ENCODE assay signal across 36 mouse cellular contexts in the genomic region with DNA sequence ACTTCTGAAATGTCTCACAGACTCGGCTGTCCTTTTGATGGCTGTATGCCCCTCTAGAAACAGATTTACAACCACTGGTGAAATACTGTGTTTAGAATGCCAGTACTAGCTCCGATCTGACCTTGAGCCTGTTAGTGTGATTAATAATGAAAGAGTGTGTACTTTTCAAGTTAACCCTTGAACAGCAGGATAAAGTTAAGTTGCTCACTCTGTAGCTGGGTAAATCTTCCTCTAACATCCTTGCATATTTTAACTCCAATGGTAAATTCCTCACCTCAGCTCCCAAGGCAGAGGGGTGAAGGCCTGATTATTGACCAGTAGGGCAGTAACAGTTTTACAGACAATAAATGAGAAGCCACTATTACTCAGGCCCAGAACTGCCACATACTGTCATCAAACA. TPM values are rescaled to one million over a fixed set of nuclear protein-coding genes. Genes with fewer than 3 reads are reported as not detected.
DNase-seq lines count a peak whose midpoint lies in the region; ATAC-seq and TF ChIP-seq lines count a peak whose summit lies in the region.
"Had no signal": no experiment of that assay in that cellular context is flagged by ENCODE, and none has a peak within 500 bp of the region (broad histone marks: within the 10 kb centered on the region; RNA-seq: fewer than 3 reads in every experiment).

No protein-coding gene starts in this region.

- ATAC-seq in intestine, embryonic 16.5 days, result no peak
- no peak for ATAC-seq in liver, postnatal 0 days
- ATAC-seq in forebrain, embryonic 11.5 days (replicated peaks; ENCODE audit: low FRiP score), result no peak
- ATAC-seq: forebrain, postnatal 0 days; midbrain, embryonic 15.5 days; Patski had no signal

- no peaks in the 10 kb centered on the region; the same call in 1 of the 2 replicates for H3K36me3 ChIP-seq in kidney, adult 2 months (ENCODE audit: control insufficient read depth, insufficient read depth, low read length)
- H3K36me3 ChIP-seq in intestine, embryonic 16.5 days (ENCODE audit: control insufficient read depth, insufficient read depth, low read length), result no peaks in the 10 kb centered on the region
- H3K36me3 ChIP-seq in liver, postnatal 0 days (replicated peaks; ENCODE audit: insufficient read depth, low read length), result 0 out of 2 replicates have a peak, but pooled peaks cover 5% of the 10 kb centered on the region
- H3K36me3 ChIP-seq in forebrain, embryonic 11.5 days (ENCODE audit: control insufficient read depth, insufficient read depth, low read length), result no peaks in the 10 kb centered on the region
- H3K36me3 ChIP-seq: forebrain, embryonic 12.5 days; hindbrain, embryonic 13.5 days; limb, embryonic 13.5 days; midbrain, embryonic 10.5 days; midbrain, embryonic 15.5 days had no signal

- peaks cover 65% of the 10 kb centered on the region for H3K4me1 ChIP-seq in kidney, adult 2 months (ENCODE audit: control insufficient read depth, insufficient read depth, low read length)
- peaks cover 48% of the 10 kb centered on the region for H3K4me1 ChIP-seq in intestine, embryonic 16.5 days (ENCODE audit: control insufficient read depth, insufficient read depth, low read length)
- H3K4me1 ChIP-seq in liver, postnatal 0 days (ENCODE audit: insufficient read depth), result peaks cover 29% of the 10 kb centered on the region
- 0 out of 2 replicates have a peak, but pooled peaks cover 2% of the 10 kb centered on the region for H3K4me1 ChIP-seq in forebrain, embryonic 11.5 days (replicated peaks; ENCODE audit: control insufficient read depth, insufficient read depth, low read length)

- peak; percentile 27 for DNase-seq in adrenal gland, postnatal 14 days
- no peak for DNase-seq in adrenal gland, adult 18-20 months (ENCODE audit: low spot score in 2 of 2)
- DNase-seq in kidney, adult 2 months, result peak; percentile 82
- DNase-seq in kidney, postnatal 4 days, result no peak
- no peak for DNase-seq in liver, postnatal 0 days
- no peak for DNase-seq in forebrain, embryonic 11.5 days (ENCODE audit: low spot score)
- DNase-seq: cerebellum, adult 2 months; cerebellum, postnatal 14 days; forebrain, postnatal 0 days; gastrocnemius, postnatal 25 days; heart, adult 18-20 months; heart, postnatal 4 days; kidney, postnatal 25 days; lung, postnatal 14 days; right cerebral cortex, adult 18-20 months; right cerebral cortex, postnatal 4 days; thymus, adult 18-20 months; thymus, postnatal 25 days had no signal

- TF ChIP-seq EP300 in liver, postnatal 0 days (IDR thresholded peaks at IDR 0.05; ENCODE audit: low read depth), result no peak

- TF ChIP-seq CTCF in kidney, adult 2 months (conservative IDR thresholded peaks at IDR 0.05; ENCODE audit: insufficient read depth, insufficient read length, low read depth, low read length), result no peak
- no peak for TF ChIP-seq CTCF in liver, postnatal 0 days (IDR thresholded peaks at IDR 0.05; ENCODE audit: low read depth)

- WGBS in kidney, adult 2 months, result 14% methylated on average over 2 of the region's 2 CpGs
- WGBS in intestine, embryonic 16.5 days, result 8% methylated on average over 2 of the region's 2 CpGs
- 43% methylated on average over 2 of the region's 2 CpGs for WGBS in liver, postnatal 0 days (ENCODE audit: insufficient replicate concordance)
- 64% methylated on average over 2 of the region's 2 CpGs for WGBS in forebrain, embryonic 11.5 days

- no peak overlapping the region for H3K4me3 ChIP-seq in kidney, adult 2 months (ENCODE audit: insufficient read depth, low read depth, low read length)
- H3K4me3 ChIP-seq in intestine, embryonic 16.5 days (ENCODE audit: low read length), result no peak overlapping the region
- no peak overlapping the region for H3K4me3 ChIP-seq in liver, postnatal 0 days (ENCODE audit: low read depth, low read length)
- no peak overlapping the region for H3K4me3 ChIP-seq in forebrain, embryonic 11.5 days (ENCODE audit: low read depth, low read length)
- H3K4me3 ChIP-seq: erythroblast, embryonic 14.5 days; forebrain, embryonic 12.5 days; hindbrain, embryonic 13.5 days; layer of hippocampus, adult 2 months; left cerebral cortex, adult 2 months; limb, embryonic 13.5 days; midbrain, embryonic 10.5 days; midbrain, embryonic 15.5 days had no signal

- TF ChIP-seq POLR2A in kidney, adult 2 months (IDR thresholded peaks at IDR 0.05; ENCODE audit: low read depth, low read length), result no peak

- H3K4me2 ChIP-seq in intestine, embryonic 16.5 days (ENCODE audit: low read depth, low read length), result no peak overlapping the region
- H3K4me2 ChIP-seq in liver, postnatal 0 days (ENCODE audit: low read depth, low read length), result peak overlapping the region; percentile 15; the same call in 1 of the 2 replicates
- no peak overlapping the region for H3K4me2 ChIP-seq in forebrain, embryonic 11.5 days (ENCODE audit: low read depth, low read length, severe bottlenecking)
- H3K4me2 ChIP-seq: forebrain, embryonic 12.5 days; heart, embryonic 11.5 days; hindbrain, embryonic 13.5 days; limb, embryonic 13.5 days; lung, embryonic 14.5 days; midbrain, embryonic 15.5 days had no signal

- no peaks in the 10 kb centered on the region for H3K9me3 ChIP-seq in intestine, embryonic 16.5 days (ENCODE audit: control insufficient read depth, low read length)
- H3K9me3 ChIP-seq in liver, postnatal 0 days (ENCODE audit: low read length), result no peaks in the 10 kb centered on the region
- no peaks in the 10 kb centered on the region for H3K9me3 ChIP-seq in forebrain, embryonic 11.5 days (ENCODE audit: control insufficient read depth, low read length)
- H3K9me3 ChIP-seq: forebrain, embryonic 12.5 days; hindbrain, embryonic 13.5 days; limb, embryonic 13.5 days; midbrain, embryonic 10.5 days; midbrain, embryonic 15.5 days had no signal

- H3K9ac ChIP-seq in intestine, embryonic 16.5 days (ENCODE audit: low read depth, low read length), result no peak overlapping the region
- H3K9ac ChIP-seq in liver, postnatal 0 days (replicated peaks), result no peak overlapping the region
- H3K9ac ChIP-seq in forebrain, embryonic 11.5 days (ENCODE audit: low read length), result no peak overlapping the region
- H3K9ac ChIP-seq: forebrain, embryonic 12.5 days; forebrain, postnatal 0 days; hindbrain, embryonic 13.5 days; limb, embryonic 13.5 days; lung, embryonic 14.5 days; midbrain, embryonic 15.5 days had no signal

- H3K27ac ChIP-seq in kidney, adult 2 months (ENCODE audit: insufficient read depth, low read depth, low read length), result peak overlapping the region; percentile 72; the same call in 1 of the 2 replicates
- peak overlapping the region; percentile 45; the same call in 1 of the 2 replicates for H3K27ac ChIP-seq in intestine, embryonic 16.5 days (ENCODE audit: low read length)
- peak overlapping the region; percentile 74 for H3K27ac ChIP-seq in liver, postnatal 0 days (ENCODE audit: low read depth)
- no peak overlapping the region for H3K27ac ChIP-seq in forebrain, embryonic 11.5 days (ENCODE audit: low read depth, low read length)
- H3K27ac ChIP-seq: forebrain, embryonic 12.5 days; hindbrain, embryonic 13.5 days; layer of hippocampus, adult 2 months; left cerebral cortex, adult 2 months; limb, embryonic 13.5 days; midbrain, embryonic 10.5 days; midbrain, embryonic 15.5 days; stomach, postnatal 0 days had no signal

- H3K27me3 ChIP-seq in kidney, adult 2 months (replicated peaks; ENCODE audit: control insufficient read depth, insufficient read depth, low read length), result no peaks in the 10 kb centered on the region
- H3K27me3 ChIP-seq in intestine, embryonic 16.5 days (replicated peaks; ENCODE audit: control insufficient read depth, insufficient read depth, low read length), result no peaks in the 10 kb centered on the region
- no peaks in the 10 kb centered on the region for H3K27me3 ChIP-seq in liver, postnatal 0 days (ENCODE audit: insufficient read depth, low read length)
- no peaks in the 10 kb centered on the region for H3K27me3 ChIP-seq in forebrain, embryonic 11.5 days (ENCODE audit: control insufficient read depth, insufficient read depth, low read length)
- H3K27me3 ChIP-seq: forebrain, embryonic 12.5 days; hindbrain, embryonic 13.5 days; limb, embryonic 13.5 days; midbrain, embryonic 15.5 days; Patski had no signal

RNA-seq across cellular contexts. Expression of a gene that starts 10.4 kb away (rescaled TPM):
- total RNA-seq in adrenal gland, postnatal 14 days (2021), result 12.9 and 19.1 TPM in 2 replicates
- 10 to 100 TPM; 19.8 to 29.9 TPM for total RNA-seq in adrenal gland, adult 18-20 months (2021)
- 19.9 and 22.0 TPM in 2 replicates for polyA plus RNA-seq in kidney, adult 2 months (2012; rRNA removed)
- polyA plus RNA-seq in intestine, embryonic 16.5 days (2015; fragmentation: Nextera tagmentation; extraction: Ambion mirVana), result 1.9 and 3.9 TPM in 2 replicates
- polyA plus RNA-seq in liver, postnatal 0 days (2015; fragmentation: Nextera tagmentation; extraction: Ambion mirVana), result 7.1 and 8.6 TPM in 2 replicates
- 4.0 and 5.7 TPM in 2 replicates for polyA plus RNA-seq in forebrain, embryonic 11.5 days (2014; fragmentation: Nextera tagmentation; extraction: Ambion mirVana)

RNA-seq across cellular contexts. Expression of a gene that starts 44.8 kb away (rescaled TPM):
- not detected in 2 replicates for total RNA-seq in adrenal gland, postnatal 14 days (2021)
- under 1 TPM in 1 of 2 experiments, not detected in 1; 0.48 TPM for total RNA-seq in adrenal gland, adult 18-20 months (2021)
- polyA plus RNA-seq in kidney, adult 2 months (2012; rRNA removed), result 0.03 and 0.10 TPM in 2 replicates
- not detected in 2 replicates for polyA plus RNA-seq in intestine, embryonic 16.5 days (2015; fragmentation: Nextera tagmentation; extraction: Ambion mirVana)
- polyA plus RNA-seq in liver, postnatal 0 days (2015; fragmentation: Nextera tagmentation; extraction: Ambion mirVana), result not detected in 2 replicates
- not detected in 2 replicates for polyA plus RNA-seq in forebrain, embryonic 11.5 days (2014; fragmentation: Nextera tagmentation; extraction: Ambion mirVana)
- total RNA-seq: adrenal gland, postnatal 4 days; gastrocnemius, postnatal 25 days; heart, adult 18-20 months; MEL; neutrophil, adult 5-6 weeks had no signal
- polyA plus RNA-seq: erythroblast, embryonic 14.5 days; heart, postnatal 0 days; limb, embryonic 13.5 days; lung, embryonic 14.5 days; spleen, adult 2 months had no signal

Comparison
In these comparisons a context has a peak if more than half of its experiments do, and no peak if none do; other contexts are left out.
1. DNase-seq: peak in adrenal gland, postnatal 14 days (single experiment) and kidney, adult 2 months (single experiment); none in adrenal gland, adult 18-20 months (0 of 2), kidney, postnatal 4 days (0 of 2), liver, postnatal 0 days (single experiment) and forebrain, embryonic 11.5 days (single experiment).